Mouse (Mus musculus) kidney, adult 2 months (tissue): ENCODE measurements around the gene Col1a2. TPM values are rescaled to one million over a fixed set of nuclear protein-coding genes. Genes with fewer than 3 reads are reported as not detected.

Experiments
- DNase-seq: peaks from one replicate; pipeline ENCODE4 v3.0.0; 2021
- H3K27ac ChIP-seq: fragments of 200-500 bp; 2 replicates; pipeline ENCODE4 v1.5.1; 2012; ENCODE audit warnings: low read depth, low read length, control low read depth, inconsistent platforms; ENCODE audit not compliant: insufficient read depth
- H3K27me3 ChIP-seq: fragments of 200-500 bp; replicated peaks from 2 replicates; pipeline ENCODE4 v1.6.1; 2012; ENCODE audit warnings: mild to moderate bottlenecking, moderate library complexity, low read length, inconsistent platforms; ENCODE audit not compliant: control insufficient read depth, insufficient read depth
- H3K36me3 ChIP-seq: fragments of 200-500 bp; 2 replicates; pipeline ENCODE4 v1.6.1; 2012; ENCODE audit warnings: mild to moderate bottlenecking, moderate library complexity, low read length, inconsistent platforms; ENCODE audit not compliant: control insufficient read depth, insufficient read depth
- H3K4me1 ChIP-seq: fragments of 200-500 bp; 2 replicates; pipeline ENCODE4 v1.6.1; 2011; ENCODE audit warnings: low read length; ENCODE audit not compliant: control insufficient read depth, insufficient read depth
- H3K4me3 ChIP-seq: fragments of 200-500 bp; 2 replicates; pipeline ENCODE4 v1.5.1; 2011; ENCODE audit warnings: mild to moderate bottlenecking, low read depth, low read length, control low read depth; ENCODE audit not compliant: insufficient read depth
- CTCF ChIP-seq: fragments of 200-500 bp; conservative IDR thresholded peaks from 2 replicates; pipeline ENCODE4 v1.5.1; 2011; ENCODE audit warnings: low read depth, mild to moderate bottlenecking, control low read depth, low read length, moderate library complexity, mixed read lengths; ENCODE audit not compliant: insufficient read depth, insufficient read length
- POLR2A ChIP-seq: fragments of 200-500 bp; IDR thresholded peaks from one replicate; pipeline ENCODE4 v1.6.1; 2011; ENCODE audit warnings: low read depth, low read length, control low read depth
- WGBS: fragments of 180-500 bp; shearing (Covaris S2); methylation state at CpG from one replicate; pipeline ENCODE4 v1.1.7; 2018; 5-methylcytosine and 5-hydroxymethylcytosine counted together
- polyA plus RNA-seq: library from polyadenylated mRNA; depleted of rRNA; stranded (reverse); fragments of >200 nt; gene quantifications from 2 replicates; pipeline ENCODE4 v1.2.3, GENCODE M21; 2012

The Col1a2 gene
- polyA plus RNA-seq, 1 experiment = 67.9 TPM

- H3K27me3 ChIP-seq = no peaks in the 10 kb centered on the region
- H3K36me3 ChIP-seq = no peaks in the 10 kb centered on the region
- peak; percentile 33 for DNase-seq
- no peaks in the 10 kb centered on the region for H3K4me1 ChIP-seq
- 57% methylated on average over 4 of the region's 4 CpGs for WGBS
- TF ChIP-seq POLR2A = no peak
- TF ChIP-seq CTCF = peak; percentile 41; the same call in 1 of the 2 replicates
- H3K27ac ChIP-seq = no peak overlapping the region
- no peak overlapping the region for H3K4me3 ChIP-seq
Observed at GRCm38 (mm10) chr6:4548894-4549293, 44.3 kb downstream of the Col1a2 start.

GRCm38 (mm10) chr6:4549846-4550548 lies 45.4 kb downstream of the Col1a2 start:
- TF ChIP-seq CTCF (no peak), POLR2A (no peak)
- no peak for DNase-seq

GRCm38 (mm10) chr6:4550549-4550915 lies 45.9 kb downstream of the Col1a2 start:
- no peaks in the 10 kb centered on the region for H3K4me1 ChIP-seq
- DNase-seq = no peak
- TF ChIP-seq POLR2A = no peak
- no peak for TF ChIP-seq CTCF
- no peak overlapping the region for H3K4me3 ChIP-seq
- WGBS = 92% methylated on average over 1 of the region's 1 CpGs
- no peak overlapping the region for H3K27ac ChIP-seq
- no peaks in the 10 kb centered on the region for H3K36me3 ChIP-seq
- no peaks in the 10 kb centered on the region for H3K27me3 ChIP-seq

More at GRCm38 (mm10) chr6:4549846-4550548, 45.4 kb downstream of the Col1a2 start:
- 63% methylated on average over 11 of the region's 11 CpGs for WGBS
- H3K27ac ChIP-seq = no peak overlapping the region
- H3K36me3 ChIP-seq = no peaks in the 10 kb centered on the region
- H3K4me3 ChIP-seq = no peak overlapping the region
- H3K4me1 ChIP-seq = no peaks in the 10 kb centered on the region
- H3K27me3 ChIP-seq = no peaks in the 10 kb centered on the region

GRCm38 (mm10) chr6:4555366-4555765 lies 50.8 kb downstream of the Col1a2 start:
- no peak for DNase-seq
- Histone ChIP-seq H3K4me1 (no peaks in the 10 kb centered on the region), H3K27me3 (no peaks in the 10 kb centered on the region), H3K36me3 (no peaks in the 10 kb centered on the region), H3K27ac (no peak overlapping the region), H3K4me3 (no peak overlapping the region)
- 87% methylated on average over 6 of the region's 6 CpGs for WGBS
- TF ChIP-seq POLR2A (no peak), CTCF (no peak)

GRCm38 (mm10) chr6:4557086-4557485 lies 52.5 kb downstream of the Col1a2 start:
- Histone ChIP-seq H3K4me3 (no peak overlapping the region), H3K36me3 (no peaks in the 10 kb centered on the region), H3K27me3 (no peaks in the 10 kb centered on the region), H3K27ac (no peak overlapping the region), H3K4me1 (no peaks in the 10 kb centered on the region)
- WGBS = 68% methylated on average over 8 of the region's 8 CpGs
- TF ChIP-seq POLR2A (no peak), CTCF (no peak)
- DNase-seq = no peak

GRCm38 (mm10) chr6:4557678-4558077 lies 53.1 kb downstream of the Col1a2 start:
- Histone ChIP-seq H3K36me3 (no peaks in the 10 kb centered on the region), H3K4me1 (no peaks in the 10 kb centered on the region), H3K27me3 (no peaks in the 10 kb centered on the region), H3K27ac (no peak overlapping the region), H3K4me3 (no peak overlapping the region)
- DNase-seq = peak; percentile 43
- TF ChIP-seq CTCF (peak; percentile 72), POLR2A (no peak)
- WGBS = 16% methylated on average over 7 of the region's 7 CpGs

GRCm38 (mm10) chr6:4561156-4561555 lies 56.5 kb downstream of the Col1a2 start:
- 39% methylated on average over 11 of the region's 11 CpGs for WGBS
- Histone ChIP-seq H3K27me3 (no peaks in the 10 kb centered on the region), H3K27ac (no peak overlapping the region), H3K4me3 (no peak overlapping the region), H3K36me3 (no peaks in the 10 kb centered on the region), H3K4me1 (no peaks in the 10 kb centered on the region)
- TF ChIP-seq POLR2A (no peak), CTCF (no peak)
- DNase-seq = no peak
